Mouse (Mus musculus): ENCODE measurements around the gene 4930544D05Rik. TPM values are rescaled to one million over a fixed set of nuclear protein-coding genes. Genes with fewer than 3 reads are reported as not detected.

4930544D05Rik gene
- polyA plus RNA-seq, 1 experiment from 2014 or later = not detected

DNA sequence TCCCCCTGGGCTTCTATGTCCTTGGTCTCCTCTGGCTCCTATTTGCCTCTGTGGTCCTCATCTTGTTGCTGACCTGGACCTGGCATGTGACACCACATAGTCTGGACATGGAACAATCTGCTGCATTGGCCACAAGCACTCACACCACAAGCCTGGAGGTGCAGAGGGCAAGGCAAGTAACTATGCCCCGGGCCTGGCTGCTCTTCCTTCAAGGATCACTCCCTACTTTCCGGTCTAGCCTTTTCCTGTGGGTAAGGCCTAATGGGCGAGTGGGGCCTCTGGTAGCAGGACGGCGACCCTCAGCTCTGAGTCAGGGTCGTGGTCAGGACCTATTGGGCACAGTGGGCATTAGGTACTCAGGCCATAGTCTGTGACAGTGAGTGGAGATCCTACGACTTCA is 25.6 kb downstream of the 4930544D05Rik start:
- H3K27ac ChIP-seq (ENCODE audit: poor library complexity, severe bottlenecking) = no peak overlapping the region
- H3K9me3 ChIP-seq (replicated peaks) = no peaks in the 10 kb centered on the region
- H3K27me3 ChIP-seq (replicated peaks) = no peaks in the 10 kb centered on the region
- H3K9ac ChIP-seq = no peak overlapping the region
- H3K4me2 ChIP-seq = no peak overlapping the region
- 74% methylated on average over 7 of the region's 7 CpGs for WGBS
- H3K4me1 ChIP-seq (replicated peaks) = peaks cover 36% of the 10 kb centered on the region
- H3K36me3 ChIP-seq = peaks cover 33% of the 10 kb centered on the region
- H3K4me3 ChIP-seq = no peak overlapping the region
- no peak for ATAC-seq (ENCODE audit: insufficient number of reproducible peaks, low FRiP score)

DNA sequence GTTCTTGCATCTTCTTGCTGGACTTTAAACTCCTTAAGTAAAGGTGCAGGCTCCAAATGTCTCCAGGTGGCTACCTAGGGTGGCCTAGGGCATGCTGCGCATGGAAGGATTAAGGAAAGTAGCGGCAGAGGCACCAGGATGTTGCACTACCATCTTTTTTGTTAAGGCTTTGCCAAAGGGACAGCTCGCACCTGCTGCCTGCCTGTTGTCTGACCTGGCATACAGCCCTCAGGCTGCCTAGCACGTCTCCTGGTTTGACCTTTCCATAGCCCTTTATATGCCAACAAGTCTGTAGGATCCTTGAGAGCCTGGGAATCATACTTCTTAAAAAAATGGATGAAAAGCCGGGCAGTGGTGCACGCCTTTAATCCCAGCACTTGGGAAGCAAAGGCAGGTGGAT is 27.4 kb downstream of the 4930544D05Rik start:
- WGBS = 87% methylated on average over 6 of the region's 6 CpGs

DNA sequence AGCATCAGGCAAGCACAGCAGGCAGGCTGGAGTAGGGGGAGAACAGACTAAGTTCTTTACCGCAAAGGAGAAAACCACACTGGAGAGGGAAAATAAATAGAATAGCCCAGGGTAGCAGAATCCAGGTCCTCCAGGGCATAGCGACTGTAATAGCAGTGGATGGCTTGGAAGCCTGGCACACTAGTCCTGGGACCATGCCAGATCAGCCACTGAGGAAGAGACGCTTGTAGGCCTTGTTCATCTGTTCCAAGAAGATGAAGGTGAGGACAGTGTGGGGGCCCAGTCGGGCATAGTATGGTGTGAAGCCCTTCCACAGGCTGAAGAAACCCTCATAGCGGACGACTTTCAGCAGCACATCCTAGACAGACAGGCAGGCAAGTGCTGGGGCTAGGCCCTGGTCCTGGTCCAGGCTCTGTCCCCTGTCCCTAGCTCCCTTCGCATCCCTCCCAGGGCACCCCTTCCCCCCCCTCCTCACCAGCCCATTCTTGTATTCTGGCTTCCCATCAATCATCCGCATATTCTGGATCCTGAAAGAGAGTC is 29.0 kb downstream of the 4930544D05Rik start:
- WGBS = 96% methylated on average over 8 of the region's 8 CpGs
- no peaks in the 10 kb centered on the region for H3K27me3 ChIP-seq (replicated peaks)
- H3K36me3 ChIP-seq = peaks cover 47% of the 10 kb centered on the region
- H3K4me2 ChIP-seq = no peak overlapping the region
- peak overlapping the region; percentile 97; the same call in 1 of the 2 replicates for H3K9ac ChIP-seq
- H3K4me1 ChIP-seq (replicated peaks) = peaks cover 38% of the 10 kb centered on the region
- H3K27ac ChIP-seq (ENCODE audit: poor library complexity, severe bottlenecking) = no peak overlapping the region
- H3K9me3 ChIP-seq (replicated peaks) = no peaks in the 10 kb centered on the region
- H3K4me3 ChIP-seq = no peak overlapping the region
- ATAC-seq (ENCODE audit: insufficient number of reproducible peaks, low FRiP score) = no peak

More for the DNA sequence above, 27.4 kb downstream of the 4930544D05Rik start:
- Histone ChIP-seq H3K9ac (no peak overlapping the region), H3K27me3 (replicated peaks) (no peaks in the 10 kb centered on the region), H3K4me1 (replicated peaks) (peaks cover 39% of the 10 kb centered on the region), H3K9me3 (replicated peaks) (no peaks in the 10 kb centered on the region), H3K4me3 (no peak overlapping the region), H3K27ac (ENCODE audit: poor library complexity, severe bottlenecking) (no peak overlapping the region), H3K4me2 (no peak overlapping the region), H3K36me3 (peaks cover 33% of the 10 kb centered on the region)
- ATAC-seq (ENCODE audit: insufficient number of reproducible peaks, low FRiP score) = no peak

DNA sequence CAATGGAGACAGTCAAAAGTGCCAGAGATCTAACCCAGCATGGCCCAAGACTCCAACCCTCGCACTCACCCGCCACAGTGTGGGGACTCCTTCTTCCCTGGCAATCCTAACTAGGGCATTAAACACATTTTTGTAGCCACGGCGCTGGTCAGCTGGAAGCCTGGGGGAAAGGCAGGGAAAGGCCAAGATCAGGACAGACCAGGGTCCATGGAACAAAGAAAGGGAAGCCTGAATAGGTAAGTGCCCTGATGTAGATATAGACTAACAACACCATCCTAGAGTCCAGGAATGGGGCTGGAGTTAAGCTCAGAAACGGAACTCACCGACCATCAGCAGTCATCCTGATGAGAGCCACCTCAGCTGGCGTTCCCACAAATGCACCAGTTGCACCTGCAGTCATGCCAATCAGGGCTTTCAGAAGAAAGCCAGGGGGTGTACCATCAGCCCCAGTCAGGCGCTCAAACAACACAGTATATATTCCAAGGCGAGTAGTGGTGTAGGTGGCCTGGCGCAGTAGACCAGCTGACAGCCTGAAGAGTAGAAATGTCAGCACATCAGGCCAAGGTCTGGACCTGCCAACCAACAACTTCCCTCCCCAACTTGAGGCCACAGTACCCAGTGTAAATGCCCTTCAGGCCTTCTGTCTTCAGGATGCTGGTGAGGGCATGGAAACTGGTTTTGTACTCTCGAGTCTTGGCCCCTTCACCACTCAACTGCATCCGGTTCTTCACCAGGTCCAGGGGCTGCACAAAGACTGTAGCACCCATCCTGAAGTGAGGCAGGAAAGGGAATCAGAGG is 30.0 kb downstream of the 4930544D05Rik start:
- Histone ChIP-seq H3K27me3 (replicated peaks) (no peaks in the 10 kb centered on the region), H3K4me3 (peak overlapping the region; percentile 80), H3K9ac (peak overlapping the region; percentile 97), H3K9me3 (replicated peaks) (no peaks in the 10 kb centered on the region), H3K4me2 (peak overlapping the region; percentile 93), H3K36me3 (peaks cover 56% of the 10 kb centered on the region), H3K4me1 (replicated peaks) (peaks cover 39% of the 10 kb centered on the region), H3K27ac (ENCODE audit: poor library complexity, severe bottlenecking) (peak overlapping the region; percentile 99)
- WGBS = 79% methylated on average over 12 of the region's 12 CpGs
- no peak for ATAC-seq (ENCODE audit: insufficient number of reproducible peaks, low FRiP score)

DNA sequence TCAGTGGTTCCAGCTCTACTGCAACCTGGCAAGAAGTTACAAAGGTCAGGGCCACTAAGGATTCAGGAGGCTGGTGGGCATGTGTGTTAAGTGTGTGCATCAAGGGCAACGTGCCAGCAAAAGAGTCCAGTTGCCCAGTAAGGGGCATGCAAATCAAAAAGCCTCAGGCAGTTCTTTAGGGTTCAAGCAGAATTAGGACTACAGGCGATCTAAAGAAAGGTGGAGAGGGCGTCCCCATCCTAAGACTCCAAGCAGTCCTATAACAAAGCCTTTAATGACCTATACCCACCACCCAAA is 30.6 kb downstream of the 4930544D05Rik start:
- ATAC-seq (ENCODE audit: insufficient number of reproducible peaks, low FRiP score) = no peak
- 28% methylated on average over 3 of the region's 3 CpGs for WGBS
- peak overlapping the region; percentile 93 for H3K4me2 ChIP-seq
- H3K4me3 ChIP-seq = peak overlapping the region; percentile 80
- H3K36me3 ChIP-seq = peaks cover 61% of the 10 kb centered on the region
- H3K9me3 ChIP-seq (replicated peaks) = no peaks in the 10 kb centered on the region
- H3K4me1 ChIP-seq (replicated peaks) = peaks cover 45% of the 10 kb centered on the region
- peak overlapping the region; percentile 97 for H3K9ac ChIP-seq
- no peaks in the 10 kb centered on the region for H3K27me3 ChIP-seq (replicated peaks)
- H3K27ac ChIP-seq (ENCODE audit: poor library complexity, severe bottlenecking) = peak overlapping the region; percentile 99

DNA sequence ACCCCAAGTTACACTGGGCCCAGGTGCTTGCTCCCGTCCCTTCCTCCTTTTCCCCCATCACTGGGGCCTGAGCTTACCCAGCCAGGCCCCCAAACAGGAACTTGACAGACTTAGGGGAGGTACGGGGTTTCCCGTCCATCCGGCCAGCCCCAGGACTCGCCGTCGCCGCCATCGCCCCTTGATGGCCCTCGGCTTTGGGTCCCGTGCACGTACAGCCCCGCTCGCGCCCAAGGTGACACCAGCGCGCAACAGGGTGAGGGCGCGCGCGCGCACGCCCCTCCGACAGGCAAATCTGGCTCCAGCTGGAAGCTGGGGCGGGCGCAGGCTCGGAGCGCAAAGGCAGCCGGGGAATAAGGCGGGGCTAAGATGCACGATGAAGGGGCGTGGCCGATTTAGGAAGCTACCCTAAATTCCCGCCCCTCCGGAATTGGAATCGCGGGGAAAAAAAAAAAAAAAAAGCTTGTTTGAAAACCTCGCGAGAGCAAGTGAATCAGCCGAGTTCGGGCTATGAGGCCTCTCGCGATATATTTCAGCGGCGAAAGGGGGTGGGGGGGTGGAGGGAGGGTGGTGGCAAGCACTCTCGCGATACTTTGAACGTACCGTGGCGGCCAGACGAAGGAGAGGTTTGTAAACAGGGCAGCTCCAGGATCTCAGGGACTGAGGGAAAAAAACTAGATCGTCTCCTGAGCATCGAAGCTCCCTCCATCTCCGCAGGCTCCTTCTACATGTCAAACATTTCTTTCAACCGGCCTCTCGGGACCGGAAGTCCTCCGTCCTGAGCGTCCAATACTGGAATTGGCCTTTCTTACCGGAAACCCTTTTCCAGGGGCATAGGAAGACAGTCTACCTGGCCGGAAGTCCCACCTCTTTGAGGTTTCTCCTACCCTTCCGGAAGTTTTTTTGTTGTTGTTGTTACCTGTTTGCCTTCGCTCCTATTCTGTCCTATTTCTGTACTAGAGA is 31.3 kb downstream of the 4930544D05Rik start, which contains the start of the genes Rnf167 and Slc25a11:
Rnf167 (plus strand) TSS at position 545 of the 960 bp plus-strand sequence.
Slc25a11 (minus strand) TSS at position 789 of the 960 bp plus-strand sequence.
- Histone ChIP-seq H3K27ac (ENCODE audit: poor library complexity, severe bottlenecking) (peak within 1 kb of the TSS; percentile 99), H3K36me3 (peaks cover 68% of the 10 kb centered on the region), H3K27me3 (replicated peaks) (no peaks in the 10 kb centered on the region), H3K4me3 (peak within 1 kb of the TSS; percentile 89), H3K4me2 (peak within 1 kb of the TSS; percentile 98), H3K4me1 (replicated peaks) (peaks cover 51% of the 10 kb centered on the region), H3K9ac (peak within 1 kb of the TSS; percentile 97), H3K9me3 (replicated peaks) (no peaks in the 10 kb centered on the region)
- under 1% methylated on average over 63 of the region's 63 CpGs for WGBS
- peak; percentile 89 for ATAC-seq (ENCODE audit: insufficient number of reproducible peaks, low FRiP score)

DNA sequence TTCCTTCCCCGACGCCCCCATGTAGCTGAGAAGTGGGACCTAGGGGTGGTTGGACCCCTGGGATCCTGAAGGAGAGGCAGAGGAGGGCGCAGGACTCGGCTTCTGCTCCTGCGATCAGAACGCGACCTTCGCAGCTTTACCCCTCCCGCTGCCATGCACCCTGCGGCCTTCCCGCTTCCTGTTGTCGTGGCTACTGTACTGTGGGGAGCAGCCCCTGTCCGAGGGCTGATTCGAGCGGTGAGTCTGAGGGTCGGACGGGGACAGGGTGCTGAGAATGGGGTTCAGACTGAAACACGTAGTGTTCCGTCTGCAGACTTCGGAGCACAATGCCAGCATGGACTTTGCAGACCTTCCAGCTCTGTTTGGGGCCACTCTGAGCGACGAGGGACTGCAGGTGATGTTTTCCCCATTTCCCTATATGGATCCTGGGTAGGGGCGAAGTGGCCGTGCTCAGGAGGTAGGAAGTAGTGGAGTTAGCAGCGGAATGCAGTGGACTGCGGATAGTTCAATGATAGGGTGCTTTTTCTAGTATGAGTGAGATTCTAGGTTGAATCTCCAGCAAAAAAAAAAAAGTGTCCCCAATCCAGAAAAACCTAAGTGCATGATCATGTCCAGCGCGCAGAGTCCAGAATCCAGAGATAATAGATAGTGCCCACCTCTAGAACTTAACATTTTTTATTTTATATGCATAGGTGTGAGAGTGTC is 32.2 kb downstream of the 4930544D05Rik start:
- Histone ChIP-seq H3K4me3 (peak overlapping the region; percentile 89), H3K27ac (ENCODE audit: poor library complexity, severe bottlenecking) (peak overlapping the region; percentile 95), H3K36me3 (peaks cover 74% of the 10 kb centered on the region), H3K9ac (peak overlapping the region; percentile 89), H3K4me2 (peak overlapping the region; percentile 98), H3K27me3 (replicated peaks) (no peaks in the 10 kb centered on the region), H3K4me1 (replicated peaks) (peaks cover 60% of the 10 kb centered on the region), H3K9me3 (replicated peaks) (no peaks in the 10 kb centered on the region)
- WGBS = 4% methylated on average over 28 of the region's 28 CpGs
- 0 out of 2 replicates have a peak, but pooled peaks have one; percentile 7 for ATAC-seq (ENCODE audit: insufficient number of reproducible peaks, low FRiP score)

DNA sequence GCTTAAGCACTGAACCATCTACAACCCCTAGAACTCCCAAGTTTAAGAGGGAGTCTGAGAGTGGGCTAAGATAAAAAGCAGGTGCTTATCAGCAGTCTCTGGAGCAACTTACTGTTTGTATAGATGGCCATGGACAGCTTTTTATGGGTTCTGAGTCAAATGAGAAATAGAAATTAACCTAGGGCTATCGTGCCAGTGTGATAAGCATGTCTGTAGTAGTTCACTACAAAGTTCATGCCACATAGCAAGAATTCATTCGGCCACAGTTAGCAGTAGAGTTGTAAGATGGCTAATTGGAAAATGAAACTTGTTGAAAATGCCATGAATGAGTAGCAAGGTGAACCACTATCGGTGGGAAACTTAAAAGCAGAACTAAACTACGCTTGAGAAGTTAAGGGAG is 32.9 kb downstream of the 4930544D05Rik start:
- WGBS = 69% methylated on average over 4 of the region's 4 CpGs
- H3K4me1 ChIP-seq (replicated peaks) = peaks cover 62% of the 10 kb centered on the region
- H3K4me3 ChIP-seq = peak overlapping the region; percentile 89
- peak overlapping the region; percentile 98 for H3K4me2 ChIP-seq
- H3K9ac ChIP-seq = peak overlapping the region; percentile 89
- peaks cover 68% of the 10 kb centered on the region for H3K36me3 ChIP-seq
- no peaks in the 10 kb centered on the region for H3K27me3 ChIP-seq (replicated peaks)
- H3K27ac ChIP-seq (ENCODE audit: poor library complexity, severe bottlenecking) = peak overlapping the region; percentile 95
- H3K9me3 ChIP-seq (replicated peaks) = no peaks in the 10 kb centered on the region
- ATAC-seq (ENCODE audit: insufficient number of reproducible peaks, low FRiP score) = no peak

DNA sequence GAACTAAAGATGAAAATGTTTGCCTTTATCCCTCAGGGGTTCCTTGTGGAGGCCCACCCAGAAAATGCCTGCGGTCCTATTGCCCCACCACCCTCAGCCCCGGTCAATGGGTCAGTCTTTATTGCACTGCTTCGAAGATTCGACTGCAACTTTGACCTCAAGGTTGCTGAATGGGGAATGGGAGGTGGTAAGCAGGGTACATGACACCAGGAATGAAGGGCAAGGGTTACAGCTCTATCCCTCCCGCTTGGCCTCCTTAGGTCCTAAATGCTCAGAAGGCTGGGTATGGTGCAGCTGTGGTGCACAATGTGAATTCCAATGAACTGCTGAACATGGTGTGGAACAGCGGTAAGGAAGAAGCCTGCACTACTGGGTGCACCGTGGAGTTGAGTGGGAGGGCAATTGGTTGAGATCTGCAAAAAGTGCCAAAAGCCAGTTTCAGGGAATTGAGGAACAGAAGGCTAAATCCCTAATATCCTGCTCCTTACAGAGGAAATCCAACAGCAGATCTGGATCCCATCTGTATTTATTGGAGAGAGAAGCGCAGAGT is 33.6 kb downstream of the 4930544D05Rik start:
- H3K4me3 ChIP-seq = peak overlapping the region; percentile 89; the same call in 1 of the 2 replicates
- 0 out of 2 replicates have a peak overlapping the region, but pooled peaks have one; percentile 52 for H3K9ac ChIP-seq
- no peak for ATAC-seq (ENCODE audit: insufficient number of reproducible peaks, low FRiP score)
- H3K27ac ChIP-seq (ENCODE audit: poor library complexity, severe bottlenecking) = 0 out of 2 replicates have a peak overlapping the region, but pooled peaks have one; percentile 23
- H3K36me3 ChIP-seq = peaks cover 62% of the 10 kb centered on the region
- H3K9me3 ChIP-seq (replicated peaks) = no peaks in the 10 kb centered on the region
- H3K4me2 ChIP-seq = peak overlapping the region; percentile 98
- H3K4me1 ChIP-seq (replicated peaks) = peaks cover 62% of the 10 kb centered on the region
- H3K27me3 ChIP-seq (replicated peaks) = no peaks in the 10 kb centered on the region
- 80% methylated on average over 8 of the region's 8 CpGs for WGBS

All from heart, embryonic 12.5 days (tissue).